Mouse (Mus musculus): Measurements from ENCODE around the gene Mthfd1.
"Not testable (repeated sequence)": the region's sequence is repeated elsewhere in the genome, so short reads cannot be mapped to it uniquely, and the experiment has no call there.

Mthfd1 gene

GRCm38 (mm10) chr12:76254725-76255498 lies at the start of gene Mthfd1:
Mthfd1 (plus strand) TSS chr12:76255298.
- DNase-seq (ENCODE audit: low spot score), result peak; percentile 92

- no peak for DNase-seq (ENCODE audit: low spot score)
Observed at GRCm38 (mm10) chr12:76209429-76209974, 45.6 kb upstream of the Mthfd1 start.

- DNase-seq (ENCODE audit: low spot score), result no peak
Observed at GRCm38 (mm10) chr12:76215121-76215520, 40.0 kb upstream of the Mthfd1 start.

- DNase-seq (ENCODE audit: low spot score), result no peak
Observed at GRCm38 (mm10) chr12:76216716-76217115, 38.4 kb upstream of the Mthfd1 start.

GRCm38 (mm10) chr12:76222104-76222503 lies 33.0 kb upstream of the Mthfd1 start:
- not testable (repeated sequence) for DNase-seq (ENCODE audit: low spot score)

GRCm38 (mm10) chr12:76230644-76231043 lies 24.5 kb upstream of the Mthfd1 start:
- DNase-seq (ENCODE audit: low spot score), result no peak

GRCm38 (mm10) chr12:76235253-76235652 lies 19.8 kb upstream of the Mthfd1 start:
- no peak for DNase-seq (ENCODE audit: low spot score)

- no peak for DNase-seq (ENCODE audit: low spot score)
Observed at GRCm38 (mm10) chr12:76239145-76239838, 15.8 kb upstream of the Mthfd1 start.

GRCm38 (mm10) chr12:76239839-76240571 lies 15.1 kb upstream of the Mthfd1 start:
- DNase-seq (ENCODE audit: low spot score), result no peak

GRCm38 (mm10) chr12:76240670-76241069 lies 14.4 kb upstream of the Mthfd1 start:
- DNase-seq (ENCODE audit: low spot score), result no peak

- no peak for DNase-seq (ENCODE audit: low spot score)
Observed at GRCm38 (mm10) chr12:76241084-76241483, 14.0 kb upstream of the Mthfd1 start.

- DNase-seq (ENCODE audit: low spot score), result no peak
Observed at GRCm38 (mm10) chr12:76241833-76242232, 13.3 kb upstream of the Mthfd1 start.

GRCm38 (mm10) chr12:76244981-76245380 lies 10.1 kb upstream of the Mthfd1 start:
- DNase-seq (ENCODE audit: low spot score), result no peak

- no peak for DNase-seq (ENCODE audit: low spot score)
Observed at GRCm38 (mm10) chr12:76246646-76247045, 8.5 kb upstream of the Mthfd1 start, which contains the start of gene Tex21. Tex21 (minus strand) TSS chr12:76246746.

- DNase-seq (ENCODE audit: low spot score), result no peak
Observed at GRCm38 (mm10) chr12:76253090-76253489, 2.0 kb upstream of the Mthfd1 start.

- DNase-seq (ENCODE audit: low spot score), result no peak
Observed at GRCm38 (mm10) chr12:76253591-76253990, 1.5 kb upstream of the Mthfd1 start.

GRCm38 (mm10) chr12:76253991-76254390 lies 1.1 kb upstream of the Mthfd1 start:
- DNase-seq (ENCODE audit: low spot score), result no peak

- peak; percentile 63 for DNase-seq (ENCODE audit: low spot score)
Observed at GRCm38 (mm10) chr12:76255499-76255875, 389 bp downstream of the Mthfd1 start.

GRCm38 (mm10) chr12:76256114-76256843 lies 1.2 kb downstream of the Mthfd1 start:
- peak; percentile 22 for DNase-seq (ENCODE audit: low spot score)

- no peak for DNase-seq (ENCODE audit: low spot score)
Observed at GRCm38 (mm10) chr12:76260673-76261072, 5.6 kb downstream of the Mthfd1 start.

GRCm38 (mm10) chr12:76261556-76261955 lies 6.5 kb downstream of the Mthfd1 start:
- DNase-seq (ENCODE audit: low spot score), result no peak

GRCm38 (mm10) chr12:76262918-76263317 lies 7.8 kb downstream of the Mthfd1 start:
- DNase-seq (ENCODE audit: low spot score), result no peak

Data from urinary bladder, postnatal 14 days (tissue).